Mouse (Mus musculus) cerebellum, adult 9-10 months (tissue): ENCODE measurements around the gene Ift22.
A peak's percentile ranks its signal among the peaks of the same experiment; 100 is the strongest.

Experiments used
- DNase-seq: peaks from one replicate; pipeline ENCODE4 v3.0.0; 2022

The Ift22 gene

DNA sequence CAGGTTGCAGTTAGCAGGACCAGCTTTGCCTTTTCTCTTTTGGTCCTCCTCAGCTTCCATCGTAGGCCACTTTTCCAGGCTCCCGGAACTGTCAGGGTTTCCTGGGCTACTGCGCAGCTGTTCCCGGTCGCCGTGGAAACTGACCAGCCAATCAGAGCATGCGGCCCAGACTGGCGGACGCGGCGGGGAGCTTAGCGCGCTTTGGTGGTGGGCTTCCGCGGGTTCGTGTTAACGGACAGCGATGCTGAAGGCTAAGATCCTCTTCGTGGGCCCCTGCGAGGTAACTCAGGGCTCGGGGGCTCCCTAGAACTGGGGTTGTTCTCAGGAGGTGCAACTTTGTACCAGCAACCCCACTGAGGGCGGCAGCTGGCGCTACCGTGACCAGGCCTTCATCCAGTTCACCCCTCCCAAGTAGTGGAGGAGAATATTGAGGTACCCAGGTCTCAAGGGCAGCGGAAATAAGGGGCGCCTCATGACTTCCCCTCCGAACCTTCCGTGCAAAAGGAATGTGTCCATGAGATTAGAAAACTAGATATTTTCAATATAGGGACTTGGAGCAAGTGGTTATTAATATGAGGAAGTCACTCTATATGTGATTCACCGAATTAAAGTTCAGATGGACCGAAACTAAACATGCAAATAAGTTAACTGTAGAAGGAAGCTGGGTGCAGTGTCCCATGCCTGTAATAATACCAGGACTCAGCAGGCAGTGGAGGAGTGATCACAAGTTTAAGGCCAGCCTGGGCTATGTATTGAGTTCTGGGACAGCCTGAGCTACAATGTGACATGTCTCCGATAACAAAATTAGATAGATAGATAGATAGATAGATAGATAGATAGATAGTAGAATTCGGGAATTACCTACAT is at the start of gene Ift22:
Gene Ift22, plus strand, starts transcription at position 160 of the 867 bp plus-strand sequence.
- peak; percentile 94 for DNase-seq

GRCm38 (mm10) chr5:136861191-136861940 is 46.6 kb upstream of the Ift22 start:
- no peak for DNase-seq

DNA sequence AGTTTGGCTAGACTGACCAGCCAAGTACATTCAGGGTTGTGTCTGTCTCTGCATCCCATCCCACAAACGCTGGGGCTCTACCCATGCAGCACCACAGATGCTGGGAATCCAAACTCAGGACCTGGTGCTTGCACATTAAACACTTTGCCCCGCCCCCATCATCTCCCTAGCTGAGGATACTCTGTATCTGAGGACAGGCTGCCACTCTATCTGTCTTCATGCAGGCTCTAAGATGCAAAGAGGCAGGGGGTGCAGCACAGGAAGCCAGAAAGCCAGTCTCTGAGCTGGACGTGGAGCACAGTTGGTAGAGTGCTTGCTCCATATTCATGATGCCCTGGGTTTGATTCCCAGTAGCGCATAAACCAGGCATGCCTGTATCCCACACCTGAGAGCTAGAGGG is 45.1 kb upstream of the Ift22 start:
- no peak for DNase-seq

GRCm38 (mm10) chr5:136863276-136863675 is 44.7 kb upstream of the Ift22 start:
- DNase-seq = no peak

GRCm38 (mm10) chr5:136863961-136864674 is 43.8 kb upstream of the Ift22 start:
- DNase-seq = no peak

GRCm38 (mm10) chr5:136867706-136868105 is 40.2 kb upstream of the Ift22 start:
- no peak for DNase-seq

- no peak for DNase-seq
Observed at GRCm38 (mm10) chr5:136869451-136870114, 38.4 kb upstream of the Ift22 start.

DNA sequence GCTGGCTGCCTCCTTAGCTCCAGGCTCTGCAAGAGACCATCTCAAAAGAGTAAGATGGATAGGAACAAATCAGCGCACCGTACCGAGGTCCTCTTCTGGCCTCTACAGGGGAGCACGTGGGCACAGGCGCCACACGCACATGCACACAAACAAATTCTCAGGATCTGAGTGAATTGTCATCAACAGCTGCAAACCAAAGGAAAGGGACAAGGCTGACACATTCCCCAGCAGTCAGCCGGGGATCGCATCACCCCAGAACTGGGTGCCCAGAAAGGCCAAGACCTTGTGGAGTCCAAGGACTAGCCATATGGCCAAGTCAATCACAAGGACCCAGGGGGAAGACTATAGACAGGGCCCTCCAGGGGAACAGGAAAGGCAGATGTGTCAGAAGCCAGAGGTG is 35.5 kb upstream of the Ift22 start:
- DNase-seq = no peak

- no peak for DNase-seq
Observed at GRCm38 (mm10) chr5:136874271-136874670, 33.7 kb upstream of the Ift22 start.

DNA sequence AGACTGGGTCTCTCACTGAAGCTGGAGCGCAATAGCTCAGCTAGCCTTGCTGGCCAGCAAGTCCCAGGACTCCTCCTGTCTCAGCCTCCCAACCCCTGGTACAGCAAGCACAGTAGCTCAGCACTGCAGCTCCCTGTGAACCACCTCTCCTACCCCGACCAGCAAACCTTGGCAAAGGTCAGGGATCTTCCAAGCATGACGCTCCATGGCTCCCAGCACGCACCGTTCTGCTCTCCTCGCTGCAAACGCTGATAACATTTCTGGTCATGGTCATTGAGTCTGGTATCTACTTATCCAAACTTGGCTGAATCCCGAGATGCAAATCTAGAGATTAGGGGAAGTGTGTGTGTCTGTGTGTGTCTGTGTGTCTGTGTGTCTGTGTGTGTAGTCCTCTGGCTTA is 27.8 kb upstream of the Ift22 start:
- no peak for DNase-seq

- DNase-seq = peak; percentile 54
Observed at GRCm38 (mm10) chr5:136881380-136882009, 26.5 kb upstream of the Ift22 start.

GRCm38 (mm10) chr5:136882055-136882787 is 25.7 kb upstream of the Ift22 start:
- DNase-seq = no peak

GRCm38 (mm10) chr5:136882788-136883439 is 25.0 kb upstream of the Ift22 start, which contains the start of gene Col26a1:
Col26a1 (minus strand) TSS chr5:136883209.
- DNase-seq = no peak

DNA sequence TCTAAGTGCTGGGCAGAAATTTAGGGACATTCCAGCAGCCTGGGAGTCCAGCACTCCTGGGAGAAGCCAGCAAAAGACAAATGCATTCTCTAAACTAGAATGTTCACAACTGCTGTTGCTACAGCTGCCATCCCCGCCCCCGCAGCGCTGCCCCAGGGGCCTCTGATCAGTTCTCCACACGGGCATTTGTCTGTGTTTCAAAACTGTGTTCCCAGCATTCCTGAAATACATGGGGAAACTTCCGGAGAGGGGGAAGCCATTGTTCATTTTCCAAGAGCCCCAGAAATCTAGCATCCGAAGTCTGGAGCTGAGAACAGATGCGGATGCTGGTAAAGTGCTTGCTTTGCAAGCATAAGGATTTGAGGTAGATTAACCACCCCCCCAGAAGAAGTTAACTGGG is 21.0 kb upstream of the Ift22 start:
- no peak for DNase-seq

DNA sequence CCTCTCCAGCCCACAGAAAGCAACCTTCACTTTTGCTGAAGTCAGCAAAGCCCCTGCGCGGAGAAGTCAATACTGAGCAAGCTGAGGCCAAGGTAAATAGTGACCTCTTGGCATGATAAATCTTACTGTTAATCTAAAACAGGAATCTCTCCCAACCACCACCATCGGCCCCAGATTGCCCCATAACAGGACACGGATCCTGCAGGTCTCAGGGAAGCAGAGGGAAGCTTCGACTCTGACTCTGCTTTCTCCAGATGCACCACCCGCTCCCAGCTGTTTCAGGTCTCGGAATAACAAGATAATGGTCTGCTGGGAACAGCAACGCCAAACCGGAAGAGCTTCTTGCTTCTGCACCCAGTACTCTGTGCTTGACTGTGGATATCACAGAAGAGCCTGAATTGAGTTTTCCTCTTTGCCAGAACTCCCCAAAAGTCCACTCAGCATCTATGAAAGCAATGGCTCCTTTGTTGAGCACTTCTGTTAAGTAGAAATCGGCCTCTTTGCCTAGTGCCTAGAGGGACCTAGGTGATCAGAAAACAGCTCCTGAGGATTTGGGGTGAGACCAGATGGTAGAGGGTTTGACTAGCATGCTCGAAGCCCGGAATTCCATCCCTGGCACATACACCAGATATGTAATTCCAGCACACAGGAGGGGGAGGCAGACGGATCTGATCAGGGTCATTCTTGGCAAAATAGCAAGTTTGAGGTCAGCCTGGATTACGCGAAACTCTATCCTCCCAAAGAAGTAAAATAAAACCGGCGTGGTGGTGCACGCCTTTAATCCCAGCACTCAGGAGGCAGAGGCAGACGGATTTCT is 19.2 kb upstream of the Ift22 start:
- no peak for DNase-seq

GRCm38 (mm10) chr5:136894840-136895528 is 13.0 kb upstream of the Ift22 start:
- DNase-seq = no peak

- no peak for DNase-seq
Observed at GRCm38 (mm10) chr5:136895529-136895963, 12.4 kb upstream of the Ift22 start.

DNA sequence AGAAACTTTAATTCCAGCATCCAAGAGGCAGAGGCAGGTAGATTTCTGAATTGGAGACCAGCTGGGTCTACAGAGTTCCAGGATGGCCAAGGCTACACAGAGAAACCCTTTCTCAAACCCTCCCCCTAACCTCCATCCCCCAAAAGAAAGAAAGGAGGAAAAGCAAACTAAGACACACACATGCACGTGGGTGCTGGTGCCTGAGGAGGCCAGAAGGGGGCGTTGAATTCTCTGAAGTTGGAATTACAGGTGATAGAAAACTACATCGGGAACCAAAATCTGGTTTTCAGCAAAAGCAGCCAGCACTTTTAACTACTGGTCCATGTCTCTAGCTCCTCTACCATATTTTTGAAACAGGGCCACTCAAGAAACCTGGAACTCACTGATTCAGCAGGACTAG is 3.3 kb upstream of the Ift22 start:
- DNase-seq = no peak

- DNase-seq = no peak
Observed at GRCm38 (mm10) chr5:136905630-136906029, 2.3 kb upstream of the Ift22 start.
